Mouse (Mus musculus) G1E (cell line): Measurements from ENCODE around the gene Txnrd2. TPM values are rescaled to one million over a fixed set of nuclear protein-coding genes. Genes with fewer than 3 reads are reported as not detected.

Source experiments
- ATAC-seq: 2 replicates; pipeline ENCODE4 v1.8.0; 2016; ENCODE audit warnings: mild to moderate bottlenecking; ENCODE audit not compliant: insufficient number of reproducible peaks, poor library complexity, low FRiP score, severe bottlenecking; ENCODE audit errors: extremely low read depth
- DNase-seq: peaks from one replicate; pipeline ENCODE4 v3.0.0; 2012; ENCODE audit warnings: low spot score
- H3K27me3 ChIP-seq: 2 replicates; pipeline ENCODE4 v1.6.1; 2012; ENCODE audit warnings: mild to moderate bottlenecking, low read length, inconsistent platforms; ENCODE audit not compliant: insufficient read depth
- H3K36me3 ChIP-seq: replicated peaks from 2 replicates; pipeline ENCODE3; 2012; ENCODE audit warnings: mild to moderate bottlenecking, inconsistent platforms
- H3K4me1 ChIP-seq: 2 replicates; pipeline ENCODE4 v1.6.1; 2012; ENCODE audit warnings: low read depth, low read length, inconsistent platforms, mixed read lengths; ENCODE audit not compliant: insufficient read depth
- H3K4me3 ChIP-seq: 2 replicates; pipeline ENCODE4 v1.5.1; 2012; ENCODE audit warnings: low read depth, mild to moderate bottlenecking, inconsistent platforms, low read length, moderate library complexity, mixed read lengths
- H3K9me3 ChIP-seq: replicated peaks from 2 replicates; pipeline ENCODE4 v1.6.1; 2012; ENCODE audit warnings: inconsistent platforms
- CTCF ChIP-seq: IDR thresholded peaks from 2 replicates; pipeline ENCODE4 v1.5.1; 2012; ENCODE audit warnings: low read depth, low read length, inconsistent platforms, mixed read lengths
- GATA1 ChIP-seq: IDR thresholded peaks from 2 replicates; pipeline ENCODE4 v1.6.1; 2012; ENCODE audit warnings: borderline replicate concordance, low read length, inconsistent platforms, mixed read lengths
- GATA2 ChIP-seq: IDR thresholded peaks from 2 replicates; pipeline ENCODE4 v1.6.1; 2012; ENCODE audit warnings: low read depth, low read length, inconsistent platforms, borderline replicate concordance
- POLR2AphosphoS5 ChIP-seq: IDR thresholded peaks from 2 replicates; pipeline ENCODE4 v1.6.1; 2012; ENCODE audit warnings: low read depth, low read length, inconsistent platforms; ENCODE audit not compliant: insufficient replicate concordance
- TAL1 ChIP-seq: conservative IDR thresholded peaks from 2 replicates; pipeline ENCODE4 v1.6.1; 2012; ENCODE audit warnings: low read depth, low read length, inconsistent platforms, mixed read lengths
- polyA plus RNA-seq: library from polyadenylated mRNA; stranded (reverse); fragments of >175 nt; gene quantifications from 2 replicates; pipeline ENCODE4 v1.2.3, GENCODE M21; 2012
- total RNA-seq, 2 experiments: library from RNA; stranded (forward) in 1 of 2; stranded (reverse) in 1 of 2; fragments of 200-1000 nt in 1 of 2; fragments of >200 nt in 1 of 2; fragmentation: Nextera tagmentation in 1 of 2; gene quantifications; 2 replicates each; pipeline ENCODE4 v1.2.3; 2014 to 2017

The Txnrd2 gene
- total and polyA plus RNA-seq, 3 experiments: 18.3 to 50.3 (median 18.5) TPM

DNA sequence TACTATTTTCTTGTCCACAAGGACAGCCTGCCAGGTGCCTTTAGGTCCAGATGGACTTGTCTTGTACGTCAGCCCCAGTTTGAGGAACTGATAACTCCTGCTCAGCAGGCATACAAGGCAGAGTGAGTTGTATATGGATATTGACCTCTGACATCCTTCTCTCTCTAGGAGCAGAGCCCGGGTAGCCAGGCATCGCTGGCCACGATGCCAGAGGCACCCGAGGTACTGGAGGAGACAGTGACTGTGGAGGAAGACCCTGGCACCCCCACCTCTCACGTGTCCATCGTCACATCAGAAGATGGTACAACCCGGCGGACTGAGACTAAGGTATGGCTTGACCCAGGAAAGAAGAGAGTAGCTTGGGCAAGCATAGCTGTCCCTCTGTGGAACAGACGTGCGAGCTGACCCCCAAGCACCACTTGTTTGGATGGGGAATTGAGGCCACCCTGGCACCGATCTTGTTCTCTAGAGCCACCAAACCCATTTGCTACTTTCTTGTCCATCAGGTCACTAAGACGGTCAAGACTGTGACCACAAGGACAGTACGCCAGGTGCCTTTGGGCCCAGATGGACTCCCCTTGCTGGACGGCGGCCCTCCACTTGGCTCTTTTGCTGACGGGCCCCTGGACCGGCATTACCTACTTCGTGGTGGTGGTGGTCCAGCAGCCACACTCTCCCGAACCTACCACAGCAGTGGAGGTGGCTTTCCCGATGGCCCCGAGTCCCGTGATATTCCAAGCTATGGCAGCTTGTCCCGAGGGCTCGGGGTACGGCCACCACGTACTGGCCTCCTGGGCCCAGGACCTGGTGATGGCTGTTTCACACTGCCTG, 29.2 kb upstream of the Txnrd2 start:
- H3K27me3 ChIP-seq: no peaks in the 10 kb centered on the region; the same call in 1 of the 2 replicates
- no peak overlapping the region for H3K4me3 ChIP-seq
- ATAC-seq (no peak), DNase-seq (no peak)
- H3K4me1 ChIP-seq: peaks cover 66% of the 10 kb centered on the region
- H3K36me3 ChIP-seq: peaks cover 82% of the 10 kb centered on the region
- no peak for TF ChIP-seq GATA2
- TF ChIP-seq CTCF: no peak
- no peak for TF ChIP-seq TAL1
- TF ChIP-seq POLR2AphosphoS5: no peak
- TF ChIP-seq GATA1: no peak
- no peaks in the 10 kb centered on the region for H3K9me3 ChIP-seq

GRCm38 (mm10) chr16:18400028-18400427, 26.2 kb upstream of the Txnrd2 start:
- Histone ChIP-seq H3K4me1 (peaks cover 47% of the 10 kb centered on the region), H3K27me3 (no peaks in the 10 kb centered on the region; the same call in 1 of the 2 replicates), H3K36me3 (peaks cover 99% of the 10 kb centered on the region), H3K9me3 (no peaks in the 10 kb centered on the region), H3K4me3 (no peak overlapping the region)
- ATAC-seq (no peak), DNase-seq (no peak)
- TF ChIP-seq TAL1 (no peak), POLR2AphosphoS5 (no peak), CTCF (no peak), GATA1 (no peak), GATA2 (no peak)

- ATAC-seq (no peak), DNase-seq (no peak)
- no peak overlapping the region for H3K4me3 ChIP-seq
- no peaks in the 10 kb centered on the region for H3K9me3 ChIP-seq
- peaks cover 100% of the 10 kb centered on the region for H3K36me3 ChIP-seq
- peaks cover 47% of the 10 kb centered on the region for H3K4me1 ChIP-seq
- no peaks in the 10 kb centered on the region; the same call in 1 of the 2 replicates for H3K27me3 ChIP-seq
- TF ChIP-seq POLR2AphosphoS5 (no peak), GATA1 (no peak), CTCF (no peak), TAL1 (no peak), GATA2 (no peak)
Observed at GRCm38 (mm10) chr16:18400472-18401216, 25.5 kb upstream of the Txnrd2 start.

GRCm38 (mm10) chr16:18403285-18403684, 22.9 kb upstream of the Txnrd2 start:
- Histone ChIP-seq H3K36me3 (peaks cover 98% of the 10 kb centered on the region), H3K27me3 (no peaks in the 10 kb centered on the region; the same call in 1 of the 2 replicates), H3K4me3 (no peak overlapping the region), H3K4me1 (peaks cover 37% of the 10 kb centered on the region), H3K9me3 (no peaks in the 10 kb centered on the region)
- ATAC-seq (no peak), DNase-seq (no peak)
- TF ChIP-seq TAL1 (no peak), POLR2AphosphoS5 (no peak), CTCF (no peak), GATA2 (no peak)

- Histone ChIP-seq H3K4me3 (no peak overlapping the region), H3K27me3 (no peaks in the 10 kb centered on the region; the same call in 1 of the 2 replicates), H3K36me3 (peaks cover 98% of the 10 kb centered on the region), H3K9me3 (no peaks in the 10 kb centered on the region), H3K4me1 (peaks cover 48% of the 10 kb centered on the region)
- TF ChIP-seq TAL1: no peak
- TF ChIP-seq GATA2: no peak
- TF ChIP-seq POLR2AphosphoS5: no peak
- TF ChIP-seq CTCF: no peak
- TF ChIP-seq GATA1: no peak
- ATAC-seq: no peak
- DNase-seq: no peak
Observed at GRCm38 (mm10) chr16:18405091-18405854, 20.9 kb upstream of the Txnrd2 start.

DNA sequence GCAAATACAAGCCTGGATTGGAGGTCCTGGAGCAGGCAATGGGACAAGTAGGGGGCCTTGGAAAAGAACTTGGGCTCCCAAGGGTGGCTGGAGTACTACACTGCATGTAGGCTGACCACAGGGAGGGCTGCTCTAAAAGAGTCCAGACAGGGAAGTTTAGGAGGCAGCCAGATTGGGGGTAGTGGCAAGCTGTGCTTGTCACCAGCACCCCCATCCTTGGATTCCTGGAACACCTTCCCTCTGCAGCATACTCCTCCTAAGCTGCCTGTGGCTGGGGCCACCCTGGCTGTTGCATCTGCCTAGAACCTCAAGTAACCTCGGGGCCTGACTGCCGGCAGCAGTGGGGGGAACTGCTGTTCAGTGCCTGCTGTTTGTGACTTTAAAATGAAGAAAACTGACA, 20.3 kb upstream of the Txnrd2 start:
- peaks cover 98% of the 10 kb centered on the region for H3K36me3 ChIP-seq
- ATAC-seq (no peak), DNase-seq (no peak)
- no peaks in the 10 kb centered on the region for H3K9me3 ChIP-seq
- no peak for TF ChIP-seq GATA2
- no peak for TF ChIP-seq TAL1
- no peak for TF ChIP-seq POLR2AphosphoS5
- TF ChIP-seq CTCF: no peak
- no peak for TF ChIP-seq GATA1
- H3K4me3 ChIP-seq: no peak overlapping the region
- peaks cover 50% of the 10 kb centered on the region for H3K4me1 ChIP-seq
- no peaks in the 10 kb centered on the region for H3K27me3 ChIP-seq
